Mouse (Mus musculus): ENCODE results near the gene Nrip1. TPM values are rescaled to one million over a fixed set of nuclear protein-coding genes. Genes with fewer than 3 reads are reported as not detected.

The Nrip1 gene
- polyA plus RNA-seq, 1 experiment from 2014 or later: 29.0 TPM

- Histone ChIP-seq H3K27ac (replicated peaks; ENCODE audit: low read depth, low read length) (no peak overlapping the region), H3K9ac (replicated peaks; ENCODE audit: low read length) (no peak overlapping the region), H3K9me3 (replicated peaks; ENCODE audit: control insufficient read depth, low read length) (no peaks in the 10 kb centered on the region), H3K36me3 (replicated peaks; ENCODE audit: control insufficient read depth, insufficient read depth, low read depth, low read length) (no peaks in the 10 kb centered on the region), H3K4me3 (ENCODE audit: low read depth, low read length) (no peak overlapping the region), H3K4me1 (ENCODE audit: control insufficient read depth, insufficient read depth, low read length) (no peaks in the 10 kb centered on the region), H3K4me2 (ENCODE audit: low read depth, low read length) (no peak overlapping the region), H3K27me3 (ENCODE audit: control insufficient read depth, insufficient read depth, low read length) (no peaks in the 10 kb centered on the region)
- no peak for DNase-seq (ENCODE audit: low spot score)
- 90% methylated on average over 10 of the region's 10 CpGs for WGBS
- no peak for ATAC-seq (replicated peaks; ENCODE audit: insufficient number of reproducible peaks, low FRiP score, low TSS enrichment, low read depth)
Measured at GRCm38 (mm10) chr16:76339256-76339655, 34.4 kb downstream of the Nrip1 start.

GRCm38 (mm10) chr16:76337351-76337750 lies 36.3 kb downstream of the Nrip1 start:
- H3K4me3 ChIP-seq (ENCODE audit: low read depth, low read length): no peak overlapping the region
- H3K4me1 ChIP-seq (ENCODE audit: control insufficient read depth, insufficient read depth, low read length): no peaks in the 10 kb centered on the region
- H3K27ac ChIP-seq (replicated peaks; ENCODE audit: low read depth, low read length): no peak overlapping the region
- DNase-seq (ENCODE audit: low spot score) (no peak), ATAC-seq (replicated peaks; ENCODE audit: insufficient number of reproducible peaks, low FRiP score, low TSS enrichment, low read depth) (no peak)
- H3K36me3 ChIP-seq (replicated peaks; ENCODE audit: control insufficient read depth, insufficient read depth, low read depth, low read length): no peaks in the 10 kb centered on the region
- WGBS: 85% methylated on average over 7 of the region's 7 CpGs
- no peaks in the 10 kb centered on the region for H3K9me3 ChIP-seq (replicated peaks; ENCODE audit: control insufficient read depth, low read length)
- H3K9ac ChIP-seq (replicated peaks; ENCODE audit: low read length): no peak overlapping the region
- H3K27me3 ChIP-seq (ENCODE audit: control insufficient read depth, insufficient read depth, low read length): no peaks in the 10 kb centered on the region
- no peak overlapping the region for H3K4me2 ChIP-seq (ENCODE audit: low read depth, low read length)

GRCm38 (mm10) chr16:76336932-76337331 lies 36.7 kb downstream of the Nrip1 start:
- ATAC-seq (replicated peaks; ENCODE audit: insufficient number of reproducible peaks, low FRiP score, low TSS enrichment, low read depth): no peak
- no peak for DNase-seq (ENCODE audit: low spot score)
- Histone ChIP-seq H3K36me3 (replicated peaks; ENCODE audit: control insufficient read depth, insufficient read depth, low read depth, low read length) (no peaks in the 10 kb centered on the region), H3K4me1 (ENCODE audit: control insufficient read depth, insufficient read depth, low read length) (no peaks in the 10 kb centered on the region), H3K27ac (replicated peaks; ENCODE audit: low read depth, low read length) (no peak overlapping the region), H3K27me3 (ENCODE audit: control insufficient read depth, insufficient read depth, low read length) (no peaks in the 10 kb centered on the region), H3K4me3 (ENCODE audit: low read depth, low read length) (no peak overlapping the region), H3K9ac (replicated peaks; ENCODE audit: low read length) (no peak overlapping the region), H3K4me2 (ENCODE audit: low read depth, low read length) (no peak overlapping the region), H3K9me3 (replicated peaks; ENCODE audit: control insufficient read depth, low read length) (no peaks in the 10 kb centered on the region)
- 88% methylated on average over 11 of the region's 11 CpGs for WGBS

DNA sequence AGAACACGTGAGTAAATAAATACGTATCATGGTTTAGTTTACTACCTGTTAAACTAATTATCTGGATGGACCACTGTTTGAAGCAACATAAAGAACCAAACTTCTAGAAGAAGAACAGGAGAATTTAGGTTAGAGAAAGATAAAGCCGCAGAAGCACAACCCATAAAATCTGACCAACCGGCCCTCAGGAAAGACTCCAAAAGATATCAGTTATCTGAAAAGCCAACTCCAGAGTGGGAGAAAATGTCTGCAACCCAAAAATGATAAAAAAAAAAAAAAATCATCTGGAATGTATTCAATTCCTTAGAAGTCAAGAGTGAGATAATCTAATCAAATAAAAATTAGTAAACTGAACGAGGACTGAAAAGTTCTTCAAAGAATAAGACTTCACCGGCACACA lies 37.7 kb downstream of the Nrip1 start:
- no peak overlapping the region for H3K4me2 ChIP-seq (ENCODE audit: low read depth, low read length)
- H3K36me3 ChIP-seq (replicated peaks; ENCODE audit: control insufficient read depth, insufficient read depth, low read depth, low read length): no peaks in the 10 kb centered on the region
- H3K27ac ChIP-seq (replicated peaks; ENCODE audit: low read depth, low read length): no peak overlapping the region
- 90% methylated on average over 6 of the region's 6 CpGs for WGBS
- H3K27me3 ChIP-seq (ENCODE audit: control insufficient read depth, insufficient read depth, low read length): no peaks in the 10 kb centered on the region
- H3K9me3 ChIP-seq (replicated peaks; ENCODE audit: control insufficient read depth, low read length): no peaks in the 10 kb centered on the region
- H3K4me3 ChIP-seq (ENCODE audit: low read depth, low read length): no peak overlapping the region
- H3K9ac ChIP-seq (replicated peaks; ENCODE audit: low read length): no peak overlapping the region
- no peak for DNase-seq (ENCODE audit: low spot score)
- ATAC-seq (replicated peaks; ENCODE audit: insufficient number of reproducible peaks, low FRiP score, low TSS enrichment, low read depth): no peak
- H3K4me1 ChIP-seq (ENCODE audit: control insufficient read depth, insufficient read depth, low read length): no peaks in the 10 kb centered on the region

- ATAC-seq (replicated peaks; ENCODE audit: insufficient number of reproducible peaks, low FRiP score, low TSS enrichment, low read depth): 0 out of 2 replicates have a peak, but pooled peaks have one; percentile 59
- Histone ChIP-seq H3K4me3 (ENCODE audit: low read depth, low read length) (no peak overlapping the region), H3K4me1 (ENCODE audit: control insufficient read depth, insufficient read depth, low read length) (no peaks in the 10 kb centered on the region), H3K4me2 (ENCODE audit: low read depth, low read length) (no peak overlapping the region), H3K9ac (replicated peaks; ENCODE audit: low read length) (no peak overlapping the region), H3K9me3 (replicated peaks; ENCODE audit: control insufficient read depth, low read length) (no peaks in the 10 kb centered on the region), H3K27me3 (ENCODE audit: control insufficient read depth, insufficient read depth, low read length) (no peaks in the 10 kb centered on the region), H3K36me3 (replicated peaks; ENCODE audit: control insufficient read depth, insufficient read depth, low read depth, low read length) (no peaks in the 10 kb centered on the region), H3K27ac (replicated peaks; ENCODE audit: low read depth, low read length) (no peak overlapping the region)
- DNase-seq (ENCODE audit: low spot score): no peak
- WGBS: 38% methylated on average over 7 of the region's 7 CpGs
Measured at GRCm38 (mm10) chr16:76332127-76332526, 41.5 kb downstream of the Nrip1 start.

GRCm38 (mm10) chr16:76331231-76331630 lies 42.4 kb downstream of the Nrip1 start:
- ATAC-seq (replicated peaks; ENCODE audit: insufficient number of reproducible peaks, low FRiP score, low TSS enrichment, low read depth): no peak
- H3K4me1 ChIP-seq (ENCODE audit: control insufficient read depth, insufficient read depth, low read length): no peaks in the 10 kb centered on the region
- 90% methylated on average over 7 of the region's 7 CpGs for WGBS
- no peak overlapping the region for H3K4me3 ChIP-seq (ENCODE audit: low read depth, low read length)
- no peaks in the 10 kb centered on the region for H3K36me3 ChIP-seq (replicated peaks; ENCODE audit: control insufficient read depth, insufficient read depth, low read depth, low read length)
- no peaks in the 10 kb centered on the region for H3K27me3 ChIP-seq (ENCODE audit: control insufficient read depth, insufficient read depth, low read length)
- no peak for DNase-seq (ENCODE audit: low spot score)
- H3K4me2 ChIP-seq (ENCODE audit: low read depth, low read length): no peak overlapping the region
- no peak overlapping the region for H3K27ac ChIP-seq (replicated peaks; ENCODE audit: low read depth, low read length)
- no peak overlapping the region for H3K9ac ChIP-seq (replicated peaks; ENCODE audit: low read length)
- H3K9me3 ChIP-seq (replicated peaks; ENCODE audit: control insufficient read depth, low read length): no peaks in the 10 kb centered on the region

- Histone ChIP-seq H3K9me3 (replicated peaks; ENCODE audit: control insufficient read depth, low read length) (no peaks in the 10 kb centered on the region), H3K4me3 (ENCODE audit: low read depth, low read length) (no peak overlapping the region), H3K36me3 (replicated peaks; ENCODE audit: control insufficient read depth, insufficient read depth, low read depth, low read length) (no peaks in the 10 kb centered on the region), H3K4me1 (ENCODE audit: control insufficient read depth, insufficient read depth, low read length) (peaks cover 6% of the 10 kb centered on the region), H3K4me2 (ENCODE audit: low read depth, low read length) (no peak overlapping the region), H3K27ac (replicated peaks; ENCODE audit: low read depth, low read length) (no peak overlapping the region), H3K9ac (replicated peaks; ENCODE audit: low read length) (no peak overlapping the region), H3K27me3 (ENCODE audit: control insufficient read depth, insufficient read depth, low read length) (no peaks in the 10 kb centered on the region)
- no peak for DNase-seq (ENCODE audit: low spot score)
- 92% methylated on average over 3 of the region's 3 CpGs for WGBS
- no peak for ATAC-seq (replicated peaks; ENCODE audit: insufficient number of reproducible peaks, low FRiP score, low TSS enrichment, low read depth)
Measured at GRCm38 (mm10) chr16:76325315-76325710, 48.3 kb downstream of the Nrip1 start.

DNA sequence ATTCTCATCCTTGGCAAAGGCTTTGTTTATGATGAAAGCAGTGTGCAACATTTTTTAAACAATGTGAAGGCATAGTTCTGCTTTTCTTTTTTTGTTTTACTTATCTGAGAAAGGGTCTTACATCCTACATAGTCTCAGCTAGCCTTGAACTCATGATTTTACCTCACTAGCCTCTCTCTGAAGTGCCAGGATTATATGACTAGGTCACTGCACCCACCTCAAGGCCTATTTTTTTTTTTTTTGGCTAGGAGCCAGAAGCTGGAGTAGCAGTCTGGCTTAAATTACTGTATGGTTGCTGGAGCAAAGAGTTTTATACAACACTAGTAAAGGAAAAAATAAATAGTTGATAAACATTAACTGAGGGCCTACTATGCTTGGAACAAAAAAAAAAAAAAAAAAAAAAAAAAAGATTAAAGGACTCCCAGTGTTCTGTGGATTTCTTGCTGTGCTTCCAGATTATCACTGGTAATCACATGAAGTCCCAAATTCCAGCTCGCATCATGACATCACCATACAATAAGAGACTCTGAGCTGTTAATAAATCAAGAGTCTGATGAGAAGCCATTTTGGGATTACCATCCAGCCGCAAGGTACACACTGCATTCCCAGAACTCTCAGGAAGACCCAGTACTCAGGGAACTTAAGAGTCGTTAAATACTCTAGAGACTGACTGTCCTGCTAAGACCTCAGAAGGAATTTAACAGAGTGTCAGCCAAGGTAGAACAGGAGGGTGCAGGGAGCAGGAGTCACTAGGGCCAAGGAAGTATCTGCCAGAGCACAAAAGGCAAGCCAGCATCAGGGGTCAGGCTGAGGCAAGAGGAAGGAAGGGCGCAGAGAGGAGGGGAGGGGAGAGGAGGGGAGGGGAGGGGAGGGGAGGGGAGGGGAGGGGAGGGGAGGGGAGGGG lies 49.0 kb downstream of the Nrip1 start:
- Histone ChIP-seq H3K36me3 (replicated peaks; ENCODE audit: control insufficient read depth, insufficient read depth, low read depth, low read length) (no peaks in the 10 kb centered on the region), H3K9ac (replicated peaks; ENCODE audit: low read length) (no peak overlapping the region), H3K4me3 (ENCODE audit: low read depth, low read length) (no peak overlapping the region), H3K4me2 (ENCODE audit: low read depth, low read length) (no peak overlapping the region), H3K27ac (replicated peaks; ENCODE audit: low read depth, low read length) (no peak overlapping the region), H3K4me1 (ENCODE audit: control insufficient read depth, insufficient read depth, low read length) (peaks cover 6% of the 10 kb centered on the region), H3K9me3 (replicated peaks; ENCODE audit: control insufficient read depth, low read length) (no peaks in the 10 kb centered on the region), H3K27me3 (ENCODE audit: control insufficient read depth, insufficient read depth, low read length) (no peaks in the 10 kb centered on the region)
- ATAC-seq (replicated peaks; ENCODE audit: insufficient number of reproducible peaks, low FRiP score, low TSS enrichment, low read depth): no peak
- WGBS: 78% methylated on average over 3 of the region's 4 CpGs
- DNase-seq (ENCODE audit: low spot score): peak; percentile 18
